Mouse (Mus musculus): Measurements from ENCODE around the gene Myo1e.

GRCm38 (mm10) chr9:70392563-70392907 lies 185.4 kb downstream of the Myo1e start:
- TF ChIP-seq POLR2A (IDR thresholded peaks at IDR 0.05; ENCODE audit: extremely low read depth, insufficient read depth, low read length) (no peak), CTCF (IDR thresholded peaks at IDR 0.05; ENCODE audit: low read depth, low read length) (peak; percentile 42; the same call in 1 of the 2 replicates)
